Mouse (Mus musculus): ENCODE results near the gene Slc6a13. TPM values are rescaled to one million over a fixed set of nuclear protein-coding genes. Genes with fewer than 3 reads are reported as not detected.

Slc6a13 gene
- polyA plus RNA-seq, 1 experiment from 2014 or later = 0.92 TPM

DNA sequence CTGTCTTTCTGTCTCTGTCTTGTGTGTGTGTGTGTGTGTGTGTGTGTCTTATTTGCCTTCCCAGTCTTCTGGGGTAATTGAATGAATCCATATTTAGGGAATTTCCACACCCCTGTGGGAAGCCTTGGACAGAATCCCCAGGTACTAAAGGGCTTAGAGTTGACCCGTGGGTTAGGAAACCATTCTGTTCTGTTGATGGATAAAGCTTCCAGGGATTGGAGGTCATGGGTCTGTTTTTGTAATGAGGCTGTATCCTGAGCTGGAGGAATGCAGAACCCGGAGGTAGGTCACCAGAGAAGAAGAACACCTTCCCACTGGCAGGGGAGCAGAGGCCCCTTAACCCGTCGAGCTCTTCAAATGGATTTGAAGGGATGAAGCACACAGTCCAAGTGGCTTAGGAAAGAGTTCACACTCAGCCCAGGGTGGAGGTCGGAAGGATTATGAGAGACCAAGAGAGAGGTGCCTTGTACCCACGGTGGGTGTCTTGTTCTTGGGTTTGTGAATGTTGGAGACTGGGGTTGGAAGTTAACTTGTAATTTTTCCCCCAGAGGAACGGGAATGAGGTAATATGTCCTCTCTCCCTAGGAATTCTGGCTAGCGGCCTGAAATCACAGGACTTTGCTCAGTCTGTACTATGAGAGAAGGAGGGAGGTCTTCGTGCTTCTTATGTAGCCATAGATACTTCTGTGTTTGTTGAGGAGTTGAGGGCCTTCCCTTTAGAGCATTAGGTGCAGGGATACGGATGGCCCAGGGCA, 3.6 kb downstream of the Slc6a13 start:
- Histone ChIP-seq H3K9me3 (ENCODE audit: low read depth, low read length) (no peaks in the 10 kb centered on the region), H3K4me2 (no peak overlapping the region), H3K27ac (ENCODE audit: low read depth) (no peak overlapping the region), H3K9ac (no peak overlapping the region), H3K27me3 (ENCODE audit: insufficient read depth, low read length) (no peaks in the 10 kb centered on the region), H3K4me3 (ENCODE audit: low read depth, low read length) (no peak overlapping the region), H3K36me3 (ENCODE audit: insufficient read depth) (no peaks in the 10 kb centered on the region), H3K4me1 (ENCODE audit: insufficient read depth) (peaks cover 4% of the 10 kb centered on the region; the same call in 1 of the 2 replicates)
- no peak for TF ChIP-seq CTCF (IDR thresholded peaks at IDR 0.05; ENCODE audit: low read depth)
- 58% methylated on average over 10 of the region's 10 CpGs for WGBS
- no peak for ATAC-seq (ENCODE audit: insufficient read depth)
- DNase-seq = no peak

GRCm38 (mm10) chr6:121304630-121305029, 4.6 kb downstream of the Slc6a13 start:
- no peak overlapping the region for H3K4me3 ChIP-seq (ENCODE audit: low read depth, low read length)
- no peaks in the 10 kb centered on the region for H3K36me3 ChIP-seq (ENCODE audit: insufficient read depth)
- peaks cover 4% of the 10 kb centered on the region; the same call in 1 of the 2 replicates for H3K4me1 ChIP-seq (ENCODE audit: insufficient read depth)
- H3K9ac ChIP-seq = no peak overlapping the region
- 76% methylated on average over 9 of the region's 9 CpGs for WGBS
- H3K27ac ChIP-seq (ENCODE audit: low read depth) = no peak overlapping the region
- no peaks in the 10 kb centered on the region for H3K9me3 ChIP-seq (ENCODE audit: low read depth, low read length)
- TF ChIP-seq CTCF (IDR thresholded peaks at IDR 0.05; ENCODE audit: low read depth) = no peak
- DNase-seq = no peak
- H3K27me3 ChIP-seq (ENCODE audit: insufficient read depth, low read length) = no peaks in the 10 kb centered on the region
- H3K4me2 ChIP-seq = no peak overlapping the region
- no peak for ATAC-seq (ENCODE audit: insufficient read depth)

- Histone ChIP-seq H3K9ac (no peak overlapping the region), H3K4me2 (no peak overlapping the region), H3K9me3 (ENCODE audit: low read depth, low read length) (no peaks in the 10 kb centered on the region), H3K4me3 (ENCODE audit: low read depth, low read length) (no peak overlapping the region), H3K36me3 (ENCODE audit: insufficient read depth) (no peaks in the 10 kb centered on the region), H3K27me3 (ENCODE audit: insufficient read depth, low read length) (no peaks in the 10 kb centered on the region), H3K4me1 (ENCODE audit: insufficient read depth) (peaks cover under 1% of the 10 kb centered on the region; the same call in 1 of the 2 replicates), H3K27ac (ENCODE audit: low read depth) (no peak overlapping the region)
- DNase-seq (no peak), ATAC-seq (ENCODE audit: insufficient read depth) (no peak)
- WGBS = 87% methylated on average over 3 of the region's 3 CpGs
- no peak for TF ChIP-seq CTCF (IDR thresholded peaks at IDR 0.05; ENCODE audit: low read depth)
These were observed 5.5 kb downstream of the Slc6a13 start for GRCm38 (mm10) chr6:121305571-121305970.

DNA sequence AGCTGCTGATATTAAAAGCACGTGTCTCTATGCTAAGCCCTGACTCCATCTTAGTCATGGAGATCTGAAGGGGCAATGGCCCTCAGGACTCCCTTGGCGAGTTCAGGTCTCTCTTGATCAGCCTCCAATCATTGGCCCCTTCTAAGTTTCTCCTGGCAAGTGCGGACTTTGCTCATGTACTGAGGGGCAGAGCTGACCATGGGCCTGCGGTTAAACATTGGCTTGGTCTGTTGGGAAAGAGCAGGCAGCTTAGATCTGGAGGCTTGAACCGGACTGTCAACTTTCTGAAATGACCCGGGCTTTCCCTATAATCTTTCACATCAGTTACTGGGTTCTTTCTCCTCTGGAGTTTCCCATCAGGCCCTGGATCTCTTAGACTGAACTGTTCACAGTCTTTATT, 11.0 kb downstream of the Slc6a13 start:
- Histone ChIP-seq H3K27me3 (ENCODE audit: insufficient read depth, low read length) (no peaks in the 10 kb centered on the region), H3K4me2 (no peak overlapping the region), H3K27ac (ENCODE audit: low read depth) (no peak overlapping the region), H3K9me3 (ENCODE audit: low read depth, low read length) (no peaks in the 10 kb centered on the region), H3K4me3 (ENCODE audit: low read depth, low read length) (no peak overlapping the region), H3K36me3 (ENCODE audit: insufficient read depth) (no peaks in the 10 kb centered on the region), H3K9ac (no peak overlapping the region), H3K4me1 (ENCODE audit: insufficient read depth) (no peaks in the 10 kb centered on the region)
- no peak for TF ChIP-seq CTCF (IDR thresholded peaks at IDR 0.05; ENCODE audit: low read depth)
- ATAC-seq (ENCODE audit: insufficient read depth) (no peak), DNase-seq (no peak)
- 73% methylated on average over 6 of the region's 6 CpGs for WGBS

DNA sequence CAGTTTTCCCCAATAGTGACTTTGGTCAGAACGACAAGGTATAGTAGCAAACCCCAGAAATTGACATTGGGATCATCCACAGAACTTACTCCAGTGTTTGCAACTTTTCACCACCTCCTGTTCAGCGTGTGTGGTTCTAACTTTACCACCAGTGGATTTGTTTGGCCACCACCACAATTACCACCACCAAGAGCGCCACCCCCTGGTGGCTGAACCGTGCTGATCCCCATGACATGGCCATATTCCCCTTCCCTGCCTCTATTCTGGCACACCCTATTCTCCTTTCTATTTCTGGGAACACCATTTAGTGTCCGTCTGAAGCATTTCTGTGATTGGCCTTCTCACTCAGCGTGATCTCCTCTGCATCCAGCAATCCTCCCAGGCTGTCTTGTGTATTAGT, 19.1 kb downstream of the Slc6a13 start:
- Histone ChIP-seq H3K9me3 (ENCODE audit: low read depth, low read length) (no peaks in the 10 kb centered on the region), H3K4me1 (ENCODE audit: insufficient read depth) (no peaks in the 10 kb centered on the region), H3K4me2 (no peak overlapping the region), H3K27ac (ENCODE audit: low read depth) (no peak overlapping the region), H3K27me3 (ENCODE audit: insufficient read depth, low read length) (no peaks in the 10 kb centered on the region), H3K9ac (no peak overlapping the region), H3K4me3 (ENCODE audit: low read depth, low read length) (no peak overlapping the region), H3K36me3 (ENCODE audit: insufficient read depth) (no peaks in the 10 kb centered on the region)
- DNase-seq (no peak), ATAC-seq (ENCODE audit: insufficient read depth) (no peak; the same call in none of the 2 replicates)
- 54% methylated on average over 6 of the region's 6 CpGs for WGBS
- peak; percentile 50 for TF ChIP-seq CTCF (IDR thresholded peaks at IDR 0.05; ENCODE audit: low read depth)

GRCm38 (mm10) chr6:121322381-121323110, 22.5 kb downstream of the Slc6a13 start:
- Histone ChIP-seq H3K4me2 (no peak overlapping the region), H3K27me3 (ENCODE audit: insufficient read depth, low read length) (no peaks in the 10 kb centered on the region), H3K4me3 (ENCODE audit: low read depth, low read length) (no peak overlapping the region), H3K9ac (no peak overlapping the region), H3K4me1 (ENCODE audit: insufficient read depth) (no peaks in the 10 kb centered on the region), H3K9me3 (ENCODE audit: low read depth, low read length) (no peaks in the 10 kb centered on the region), H3K36me3 (ENCODE audit: insufficient read depth) (no peaks in the 10 kb centered on the region), H3K27ac (ENCODE audit: low read depth) (no peak overlapping the region)
- 80% methylated on average over 9 of the region's 9 CpGs for WGBS
- DNase-seq (no peak), ATAC-seq (ENCODE audit: insufficient read depth) (no peak)
- TF ChIP-seq CTCF (IDR thresholded peaks at IDR 0.05; ENCODE audit: low read depth) = no peak

GRCm38 (mm10) chr6:121325298-121325697, 25.3 kb downstream of the Slc6a13 start:
- no peak overlapping the region for H3K4me2 ChIP-seq
- WGBS = 52% methylated on average over 3 of the region's 3 CpGs
- no peak overlapping the region for H3K4me3 ChIP-seq (ENCODE audit: low read depth, low read length)
- H3K9ac ChIP-seq = no peak overlapping the region
- H3K9me3 ChIP-seq (ENCODE audit: low read depth, low read length) = no peaks in the 10 kb centered on the region
- no peaks in the 10 kb centered on the region for H3K36me3 ChIP-seq (ENCODE audit: insufficient read depth)
- H3K27ac ChIP-seq (ENCODE audit: low read depth) = no peak overlapping the region
- peaks cover 3% of the 10 kb centered on the region; the same call in 1 of the 2 replicates for H3K4me1 ChIP-seq (ENCODE audit: insufficient read depth)
- ATAC-seq (ENCODE audit: insufficient read depth) = no peak
- DNase-seq = no peak
- no peaks in the 10 kb centered on the region for H3K27me3 ChIP-seq (ENCODE audit: insufficient read depth, low read length)
- no peak for TF ChIP-seq CTCF (IDR thresholded peaks at IDR 0.05; ENCODE audit: low read depth)

Data from lung, embryonic 14.5 days (tissue).